In the genomic region with DNA sequence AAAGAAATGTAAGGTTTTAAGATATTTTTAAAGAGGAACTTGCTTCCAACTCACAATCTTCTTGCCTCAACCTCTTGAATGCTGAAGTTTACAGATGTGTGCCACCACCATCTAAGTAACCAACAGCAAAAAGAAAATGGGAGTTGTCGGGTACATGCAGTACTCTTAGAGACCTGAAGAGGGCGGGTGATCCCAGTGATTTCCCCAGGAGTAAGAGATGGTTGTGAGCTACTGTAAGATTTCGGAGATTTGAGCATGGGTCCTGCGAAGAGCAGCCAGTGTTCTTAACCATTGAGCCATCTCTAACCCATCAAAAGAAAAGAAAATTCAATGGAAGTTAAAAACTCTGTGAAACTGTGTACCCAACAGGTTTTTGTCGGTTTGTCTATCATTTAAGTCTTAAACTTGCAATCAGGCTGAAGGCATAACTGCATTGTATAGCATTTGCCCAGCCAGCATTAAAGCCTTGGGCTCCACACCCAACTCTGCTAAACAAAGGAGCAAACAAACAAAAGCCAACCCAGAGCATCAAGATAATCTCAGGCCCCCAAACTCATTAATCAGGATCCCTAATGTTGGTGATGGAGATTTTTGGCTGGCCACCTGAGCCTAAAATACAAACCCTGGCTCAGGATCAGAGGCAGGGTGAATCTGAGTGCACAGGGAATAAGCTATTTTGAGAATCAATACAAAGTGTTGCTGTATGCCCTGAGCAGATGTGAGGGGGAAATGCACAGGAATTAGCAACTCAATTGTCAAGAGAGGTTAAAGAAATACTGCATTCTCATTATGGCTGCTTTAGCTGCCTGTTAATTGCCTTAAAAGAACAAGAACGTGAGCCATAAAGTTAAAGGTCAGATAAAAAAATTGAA, we compare ENCODE assay signal across 9 mouse cellular contexts.
DNase-seq lines count a peak whose midpoint lies in the region; ATAC-seq and TF ChIP-seq lines count a peak whose summit lies in the region.
"Had no signal": no experiment of that assay in that cellular context is flagged by ENCODE, and none has a peak within 500 bp of the region (broad histone marks: within the 10 kb centered on the region; RNA-seq: fewer than 3 reads in every experiment).

No protein-coding gene starts in this region.

- H3K9me3 ChIP-seq in G1E (replicated peaks): no peaks in the 10 kb centered on the region
- H3K9me3 ChIP-seq in neural tube, embryonic 11.5 days (ENCODE audit: control insufficient read depth, low read length): no peaks in the 10 kb centered on the region
- H3K9me3 ChIP-seq: limb, embryonic 13.5 days had no signal

- peak; percentile 83 for TF ChIP-seq CTCF in layer of hippocampus, adult 2 months (conservative IDR thresholded peaks at IDR 0.05)
- peak; percentile 43; the same call in 1 of the 2 replicates for TF ChIP-seq CTCF in G1E (IDR thresholded peaks at IDR 0.05; ENCODE audit: low read depth, low read length)

- H3K4me2 ChIP-seq in neural tube, embryonic 11.5 days (ENCODE audit: low read depth): no peak overlapping the region
- H3K4me2 ChIP-seq: limb, embryonic 13.5 days had no signal

- WGBS in neural tube, embryonic 11.5 days: 39% methylated on average over 6 of the region's 6 CpGs

- ATAC-seq in G1E (ENCODE audit: extremely low read depth, insufficient number of reproducible peaks, low FRiP score, poor library complexity, severe bottlenecking): peak; percentile 80
- ATAC-seq in granulocyte monocyte progenitor cell, adult 5-6 weeks (replicated peaks; ENCODE audit: poor library complexity, severe bottlenecking): peak; percentile 98
- ATAC-seq in neural tube, embryonic 11.5 days (ENCODE audit: insufficient read depth, low FRiP score, low TSS enrichment): peak; percentile 33; the same call in 1 of the 2 replicates

- H3K36me3 ChIP-seq in G1E (replicated peaks): no peaks in the 10 kb centered on the region
- H3K36me3 ChIP-seq in neural tube, embryonic 11.5 days (ENCODE audit: control insufficient read depth, insufficient read depth, low read length): no peaks in the 10 kb centered on the region
- H3K36me3 ChIP-seq: limb, embryonic 13.5 days had no signal

- H3K4me1 ChIP-seq in G1E (ENCODE audit: insufficient read depth, low read depth, low read length): no peaks in the 10 kb centered on the region
- no peaks in the 10 kb centered on the region for H3K4me1 ChIP-seq in neural tube, embryonic 11.5 days (ENCODE audit: control insufficient read depth, insufficient read depth, low read length)
- H3K4me1 ChIP-seq: limb, embryonic 13.5 days had no signal

- H3K9ac ChIP-seq in neural tube, embryonic 11.5 days (ENCODE audit: low read length): no peak overlapping the region
- H3K9ac ChIP-seq: limb, embryonic 13.5 days had no signal

- H3K27me3 ChIP-seq in G1E (ENCODE audit: insufficient read depth, low read length): no peaks in the 10 kb centered on the region
- no peaks in the 10 kb centered on the region for H3K27me3 ChIP-seq in neural tube, embryonic 11.5 days (ENCODE audit: control insufficient read depth, insufficient read depth, low read length)
- H3K27me3 ChIP-seq: limb, embryonic 13.5 days had no signal

- H3K27ac ChIP-seq in layer of hippocampus, adult 2 months: no peak overlapping the region
- no peak overlapping the region for H3K27ac ChIP-seq in neural tube, embryonic 11.5 days (ENCODE audit: low read depth, low read length)
- H3K27ac ChIP-seq: limb, embryonic 13.5 days had no signal

- peak in 1 of 2 experiments; percentile 35 for DNase-seq in layer of hippocampus, adult 2 months (ENCODE audit: low spot score in 2 of 2)
- no peak for DNase-seq in layer of hippocampus, adult 9-11 months
- no peak for DNase-seq in G1E (ENCODE audit: low spot score)
- DNase-seq in c-Kit-positive CD71-negative TER-119-negative erythroid progenitor cells, embryonic 14.5 days (ENCODE audit: low read depth): peak; percentile 29
- DNase-seq in layer of hippocampus, postnatal 36 days: peak; percentile 12 to 40
- peak; percentile 34 for DNase-seq in neural tube, embryonic 11.5 days (ENCODE audit: low spot score)
- no peak for DNase-seq in MN1 (ENCODE audit: low spot score)

- no peak overlapping the region for H3K4me3 ChIP-seq in layer of hippocampus, adult 2 months
- no peak overlapping the region for H3K4me3 ChIP-seq in G1E (ENCODE audit: low read depth, low read length)
- H3K4me3 ChIP-seq in neural tube, embryonic 11.5 days (ENCODE audit: low read depth, low read length): no peak overlapping the region
- H3K4me3 ChIP-seq: limb, embryonic 13.5 days had no signal

Comparison
In these comparisons a context has a peak if more than half of its experiments do, and no peak if none do; other contexts are left out.
1. DNase-seq: peak in c-Kit-positive CD71-negative TER-119-negative erythroid progenitor cells, embryonic 14.5 days (single experiment), layer of hippocampus, postnatal 36 days (2 of 2) and neural tube, embryonic 11.5 days (single experiment); none in layer of hippocampus, adult 9-11 months (single experiment), G1E (single experiment) and MN1 (single experiment).
2. ATAC-seq: peak in every context shown above with its lines; median percentile 98 in granulocyte monocyte progenitor cell, adult 5-6 weeks; 80 in G1E; 33 in neural tube, embryonic 11.5 days.